Mouse (Mus musculus) liver, embryonic 15.5 days (tissue): ENCODE data around the gene Tspear. TPM values are rescaled to one million over a fixed set of nuclear protein-coding genes. Genes with fewer than 3 reads are reported as not detected.
"Not testable (repeated sequence)": the region's sequence is repeated elsewhere in the genome, so short reads cannot be mapped to it uniquely, and the experiment has no call there.

Experiments used
- ATAC-seq: fragments of 200-750 bp; cut with Nextera tagmentation; 2 replicates; pipeline ENCODE4 v1.8.0; 2017; ENCODE audit warnings: moderate number of reproducible peaks, mild to moderate bottlenecking, moderate library complexity; ENCODE audit not compliant: insufficient read depth
- H3K27ac ChIP-seq: fragments of 300-500 bp; sonication (generic); replicated peaks from 2 replicates; pipeline ENCODE4 v1.5.1; 2015; ENCODE audit warnings: mild to moderate bottlenecking, inconsistent platforms
- H3K27me3 ChIP-seq: fragments of 300-500 bp; sonication (generic); 2 replicates; pipeline ENCODE4 v1.6.1; 2015; ENCODE audit warnings: mild to moderate bottlenecking, inconsistent platforms
- H3K36me3 ChIP-seq: fragments of 300-500 bp; sonication (generic); replicated peaks from 2 replicates; pipeline ENCODE4 v1.6.1; 2015; ENCODE audit warnings: moderate library complexity, mild to moderate bottlenecking, inconsistent platforms
- H3K4me1 ChIP-seq: fragments of 300-500 bp; sonication (generic); replicated peaks from 2 replicates; pipeline ENCODE4 v1.6.1; 2015; ENCODE audit warnings: inconsistent platforms
- H3K4me2 ChIP-seq: fragments of 300-500 bp; sonication (generic); 2 replicates; pipeline ENCODE4 v1.6.1; 2015; ENCODE audit warnings: moderate library complexity, mild to moderate bottlenecking, inconsistent platforms
- H3K4me3 ChIP-seq: fragments of 300-500 bp; sonication (generic); replicated peaks from 2 replicates; pipeline ENCODE4 v1.5.1; 2015; ENCODE audit warnings: mild to moderate bottlenecking, inconsistent platforms
- H3K9ac ChIP-seq: fragments of 300-500 bp; sonication (generic); 2 replicates; pipeline ENCODE4 v1.6.1; 2015; ENCODE audit warnings: moderate library complexity, mild to moderate bottlenecking, inconsistent platforms
- H3K9me3 ChIP-seq: fragments of 300-500 bp; sonication (generic); replicated peaks from 2 replicates; pipeline ENCODE4 v1.6.1; 2016; ENCODE audit warnings: inconsistent platforms
- WGBS: fragments of 180-500 bp; shearing (Covaris S2); methylation state at CpG from one replicate; pipeline ENCODE4 v1.1.7; 2015; ENCODE audit warnings: mixed read lengths; ENCODE audit not compliant: insufficient replicate concordance; 5-methylcytosine and 5-hydroxymethylcytosine counted together
- polyA plus RNA-seq: library from polyadenylated mRNA; unstranded; fragments of >200 nt; fragmentation: Nextera tagmentation; extraction: Ambion mirVana; gene quantifications from 2 replicates; pipeline ENCODE4 v1.2.1, GENCODE M21; 2015

Gene Tspear
- polyA plus RNA-seq, 1 experiment from 2014 or later, result not detected

DNA sequence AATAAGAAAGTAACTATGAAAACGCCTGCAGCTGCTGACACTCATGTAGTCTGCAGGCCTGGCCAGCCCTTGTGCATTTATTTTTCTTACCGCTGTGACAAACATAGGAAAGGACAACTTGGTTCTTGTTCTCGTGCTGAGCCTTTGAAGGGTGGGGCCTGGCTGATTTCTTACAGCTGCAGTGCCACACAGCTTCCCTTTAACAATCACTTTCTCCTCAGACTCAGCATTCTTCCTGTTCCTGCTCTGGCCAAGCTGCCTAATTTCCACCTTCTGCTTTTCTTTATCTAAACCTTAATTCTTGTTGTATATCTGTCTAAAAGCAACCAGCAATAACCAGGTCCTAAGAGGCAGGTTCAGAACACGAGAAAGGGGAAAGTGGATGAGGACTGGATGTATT, 27.4 kb downstream of the Tspear start:
- Histone ChIP-seq H3K36me3 (no peaks in the 10 kb centered on the region), H3K4me3 (no peak overlapping the region), H3K4me1 (no peaks in the 10 kb centered on the region), H3K9me3 (no peaks in the 10 kb centered on the region), H3K4me2 (no peak overlapping the region), H3K27ac (no peak overlapping the region), H3K27me3 (no peaks in the 10 kb centered on the region), H3K9ac (no peak overlapping the region)
- WGBS, result 17% methylated on average over 4 of the region's 4 CpGs
- no peak for ATAC-seq

GRCm38 (mm10) chr10:77715507-77715906, 29.1 kb downstream of the Tspear start, which contains the start of gene Gm10142:
Gene Gm10142, plus strand, starts transcription at chr10:77715807.
- no peak for ATAC-seq
- Histone ChIP-seq H3K4me2 (no peak within 1 kb of the TSS), H3K27me3 (no peaks in the 10 kb centered on the region), H3K4me3 (no peak within 1 kb of the TSS), H3K27ac (no peak within 1 kb of the TSS), H3K9me3 (no peaks in the 10 kb centered on the region), H3K4me1 (no peaks in the 10 kb centered on the region), H3K9ac (no peak within 1 kb of the TSS), H3K36me3 (no peaks in the 10 kb centered on the region)
- 57% methylated on average over 1 of the region's 1 CpGs for WGBS

DNA sequence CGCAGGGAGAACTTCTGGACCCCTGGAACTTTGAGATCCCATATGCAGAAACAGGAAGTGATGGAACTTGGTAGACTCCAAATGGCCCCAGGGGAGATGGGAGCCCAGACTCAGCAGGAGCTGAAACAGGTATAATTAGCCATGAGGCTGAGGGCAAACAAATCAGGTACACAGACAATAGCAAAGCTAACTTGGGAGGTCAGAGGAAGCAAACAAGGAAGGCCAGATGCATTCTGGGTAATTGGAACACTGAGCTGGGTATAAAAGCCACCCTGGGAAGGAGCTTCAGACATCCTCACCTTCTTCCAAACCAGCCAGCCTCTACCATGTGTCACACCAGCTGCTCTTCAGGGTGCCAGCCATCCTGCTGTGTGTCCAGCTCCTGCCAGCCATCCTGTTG, 33.9 kb downstream of the Tspear start, which contains the start of gene Krtap12-1:
Gene Krtap12-1, plus strand, starts transcription at position 301 of the 400 bp plus-strand sequence.
- not testable (repeated sequence) for H3K27ac ChIP-seq, H3K9me3 ChIP-seq, H3K4me2 ChIP-seq, H3K4me3 ChIP-seq, H3K9ac ChIP-seq, H3K27me3 ChIP-seq, H3K36me3 ChIP-seq, ATAC-seq, H3K4me1 ChIP-seq
- 65% methylated on average over 1 of the region's 1 CpGs for WGBS

DNA sequence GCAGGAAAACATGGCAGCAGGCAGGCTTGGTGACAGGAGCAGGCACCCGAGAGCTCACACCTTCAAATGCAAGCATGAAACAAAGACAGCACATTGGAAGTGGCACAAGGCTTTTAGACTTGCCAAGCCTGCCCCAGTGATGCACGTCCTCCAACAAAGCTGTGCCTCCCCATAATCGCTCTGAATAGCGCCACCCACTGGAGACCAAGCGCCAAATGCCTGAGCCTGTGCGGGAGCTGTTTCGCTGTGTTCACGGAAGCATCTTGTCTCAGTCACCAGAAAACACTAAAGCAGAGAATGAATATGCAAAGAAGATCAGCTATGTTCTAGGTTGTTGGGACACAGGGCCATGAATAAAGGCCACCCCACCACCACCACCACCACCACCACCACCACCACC, 38.5 kb downstream of the Tspear start:
- no peaks in the 10 kb centered on the region for H3K4me1 ChIP-seq
- no peak for ATAC-seq
- WGBS, result 64% methylated on average over 8 of the region's 8 CpGs

GRCm38 (mm10) chr10:77726186-77726585, 39.8 kb downstream of the Tspear start, which contains the start of gene Gm10100:
Gene Gm10100, plus strand, starts transcription at chr10:77726486.
- H3K27me3 ChIP-seq, result no peaks in the 10 kb centered on the region
- H3K9me3 ChIP-seq, result no peaks in the 10 kb centered on the region
- no peaks in the 10 kb centered on the region for H3K4me1 ChIP-seq
- no peak for ATAC-seq
- WGBS, result 19% methylated on average over 3 of the region's 3 CpGs
- H3K4me2 ChIP-seq, result no peak within 1 kb of the TSS
- no peak within 1 kb of the TSS for H3K27ac ChIP-seq
- no peak within 1 kb of the TSS for H3K9ac ChIP-seq
- H3K4me3 ChIP-seq, result no peak within 1 kb of the TSS
- H3K36me3 ChIP-seq, result no peaks in the 10 kb centered on the region

More for the DNA sequence above, 38.5 kb downstream of the Tspear start:
- Histone ChIP-seq H3K9me3 (no peaks in the 10 kb centered on the region), H3K36me3 (no peaks in the 10 kb centered on the region), H3K4me3 (no peak overlapping the region), H3K27ac (no peak overlapping the region), H3K27me3 (no peaks in the 10 kb centered on the region), H3K4me2 (no peak overlapping the region), H3K9ac (no peak overlapping the region)

- ATAC-seq, result no peak
- H3K4me1 ChIP-seq, result no peaks in the 10 kb centered on the region
- no peaks in the 10 kb centered on the region for H3K36me3 ChIP-seq
- 46% methylated on average over 4 of the region's 4 CpGs for WGBS
- no peak overlapping the region for H3K27ac ChIP-seq
- no peaks in the 10 kb centered on the region for H3K9me3 ChIP-seq
- no peak overlapping the region for H3K4me3 ChIP-seq
- no peak overlapping the region for H3K9ac ChIP-seq
- no peaks in the 10 kb centered on the region for H3K27me3 ChIP-seq
- H3K4me2 ChIP-seq, result no peak overlapping the region
Measured at GRCm38 (mm10) chr10:77728280-77728679, 41.9 kb downstream of the Tspear start.

- H3K4me1 ChIP-seq, result no peaks in the 10 kb centered on the region
- ATAC-seq, result no peak
- no peak overlapping the region for H3K4me3 ChIP-seq
- no peaks in the 10 kb centered on the region for H3K9me3 ChIP-seq
- H3K9ac ChIP-seq, result no peak overlapping the region
- H3K27me3 ChIP-seq, result no peaks in the 10 kb centered on the region
- no peaks in the 10 kb centered on the region for H3K36me3 ChIP-seq
- no peak overlapping the region for H3K4me2 ChIP-seq
- no peak overlapping the region for H3K27ac ChIP-seq
- WGBS, result 40% methylated on average over 4 of the region's 4 CpGs
Measured at GRCm38 (mm10) chr10:77729241-77729640, 42.9 kb downstream of the Tspear start.

DNA sequence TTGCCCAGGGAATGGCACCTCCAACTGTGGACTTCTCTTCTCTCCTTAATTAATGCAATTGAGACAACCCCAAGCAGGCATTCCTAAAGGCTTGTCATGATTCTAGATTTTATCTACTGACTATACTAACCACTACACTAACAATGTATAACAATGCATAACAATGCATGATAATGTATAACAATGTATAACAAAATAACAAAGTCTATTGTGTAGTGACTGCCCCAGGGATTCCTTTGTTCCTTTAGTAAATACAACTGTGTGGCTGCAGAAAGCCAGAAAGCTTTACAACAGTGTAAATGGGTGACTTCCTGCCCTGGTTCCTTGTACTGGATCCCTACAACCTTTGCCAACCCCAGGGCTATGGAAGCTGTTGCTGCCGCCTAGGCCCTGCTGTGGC, 49.6 kb downstream of the Tspear start:
- Histone ChIP-seq H3K27me3 (no peaks in the 10 kb centered on the region), H3K4me1 (no peaks in the 10 kb centered on the region), H3K9me3 (no peaks in the 10 kb centered on the region), H3K4me2 (no peak overlapping the region), H3K4me3 (no peak overlapping the region), H3K9ac (no peak overlapping the region), H3K36me3 (no peaks in the 10 kb centered on the region), H3K27ac (no peak overlapping the region)
- no peak for ATAC-seq
- 60% methylated on average over 1 of the region's 1 CpGs for WGBS

DNA sequence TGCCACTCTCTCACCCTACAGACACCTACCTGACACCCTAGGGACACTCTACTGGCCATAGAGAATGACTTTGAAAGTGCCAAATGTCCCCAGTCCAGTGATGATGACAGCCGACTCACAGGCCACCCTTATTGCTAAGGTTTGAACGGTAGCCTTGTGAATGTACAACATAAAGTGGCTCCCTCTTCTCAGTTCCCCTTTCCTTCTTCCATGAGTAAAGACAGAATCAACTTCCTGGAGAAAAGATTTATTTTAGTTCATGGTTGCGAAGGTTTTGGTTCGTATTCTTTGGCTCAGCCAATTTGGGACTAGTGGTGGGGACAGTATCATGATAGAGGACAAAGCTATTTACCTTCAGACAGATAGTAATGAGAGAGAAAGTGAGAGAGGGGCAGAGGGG, 52.6 kb downstream of the Tspear start:
- Histone ChIP-seq H3K27ac (no peak overlapping the region), H3K36me3 (no peaks in the 10 kb centered on the region), H3K27me3 (no peaks in the 10 kb centered on the region), H3K4me3 (no peak overlapping the region), H3K9ac (no peak overlapping the region), H3K9me3 (no peaks in the 10 kb centered on the region), H3K4me1 (no peaks in the 10 kb centered on the region), H3K4me2 (no peak overlapping the region)
- ATAC-seq, result no peak
- 53% methylated on average over 4 of the region's 4 CpGs for WGBS

GRCm38 (mm10) chr10:77741924-77742688, 55.7 kb downstream of the Tspear start, which contains the start of gene Gm18596:
Gene Gm18596, minus strand, starts transcription at chr10:77742638.
- H3K27me3 ChIP-seq, H3K9ac ChIP-seq, H3K9me3 ChIP-seq, H3K4me2 ChIP-seq, ATAC-seq, H3K27ac ChIP-seq, H3K4me1 ChIP-seq, H3K4me3 ChIP-seq, H3K36me3 ChIP-seq: not testable (repeated sequence)
- 48% methylated on average over 5 of the region's 5 CpGs for WGBS

DNA sequence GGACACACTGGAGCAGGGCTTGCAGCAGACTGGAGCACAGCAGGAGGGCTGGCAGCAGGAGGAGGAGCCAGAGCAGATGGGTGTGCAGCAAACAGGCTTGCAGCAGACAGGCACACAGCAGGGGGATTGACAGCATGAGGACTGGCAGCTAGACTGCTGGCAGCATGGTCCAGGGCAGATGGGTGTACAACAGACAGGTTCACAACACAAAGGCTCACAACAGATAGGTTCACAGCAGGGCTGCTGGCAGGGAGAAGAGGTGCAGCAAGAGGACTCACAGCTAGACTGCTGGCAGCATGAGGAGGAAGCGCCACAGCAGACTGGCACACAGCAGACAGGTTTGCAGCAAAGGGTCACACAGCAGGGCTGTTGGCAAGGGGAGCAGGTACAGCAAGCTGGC, 64.3 kb downstream of the Tspear start:
- not testable (repeated sequence) for H3K9ac ChIP-seq, H3K4me1 ChIP-seq, H3K27ac ChIP-seq, H3K27me3 ChIP-seq, ATAC-seq, H3K4me3 ChIP-seq, H3K9me3 ChIP-seq, H3K4me2 ChIP-seq, H3K36me3 ChIP-seq
- 67% methylated on average over 1 of the region's 1 CpGs for WGBS

DNA sequence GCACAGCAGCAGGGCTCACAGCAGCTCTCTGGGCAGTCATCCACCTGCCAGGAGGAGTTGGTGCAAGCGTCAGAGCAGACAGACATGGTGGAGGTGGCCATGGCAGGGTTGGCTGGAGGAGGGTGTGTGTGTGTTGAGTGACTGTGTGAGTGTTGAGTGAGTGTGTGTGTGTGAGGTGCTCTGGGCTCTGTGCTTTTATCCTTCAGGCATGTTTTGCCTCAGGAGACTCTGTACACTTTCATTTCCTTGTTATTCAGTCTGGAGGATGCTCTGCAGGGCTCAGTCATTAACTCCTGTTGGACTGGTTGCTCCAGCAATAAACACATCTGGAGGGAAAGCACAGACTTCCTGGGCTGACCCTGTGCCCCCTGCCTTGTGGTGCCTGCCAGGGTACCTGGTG, 64.9 kb downstream of the Tspear start, which contains the start of gene Gm9736:
Gene Gm9736, minus strand, starts transcription at position 101 of the 400 bp plus-strand sequence.
- 55% methylated on average over 1 of the region's 1 CpGs for WGBS
- H3K9me3 ChIP-seq, H3K27ac ChIP-seq, H3K4me2 ChIP-seq, H3K9ac ChIP-seq, ATAC-seq, H3K27me3 ChIP-seq, H3K4me1 ChIP-seq, H3K4me3 ChIP-seq, H3K36me3 ChIP-seq: not testable (repeated sequence)
